Mouse (Mus musculus) ES-E14 (cell line): ENCODE results near the gene Olfr24. TPM values are rescaled to one million over a fixed set of nuclear protein-coding genes. Genes with fewer than 3 reads are reported as not detected.

Experiments used
- DNase-seq: peaks from one replicate; pipeline ENCODE4 v3.0.0-alpha.2; 2013; ENCODE audit warnings: low read depth, low spot score
- H3K27ac ChIP-seq: 2 replicates; pipeline ENCODE4 v1.5.1; 2012; ENCODE audit warnings: low read depth, mild to moderate bottlenecking, low read length, moderate library complexity, mixed read lengths; ENCODE audit not compliant: poor library complexity, insufficient read depth, severe bottlenecking
- H3K36me3 ChIP-seq: 2 replicates; pipeline ENCODE4 v1.6.1; 2012; ENCODE audit warnings: mild to moderate bottlenecking, low read length, moderate library complexity, mixed read lengths; ENCODE audit not compliant: control insufficient read depth, poor library complexity, insufficient read depth, severe bottlenecking
- H3K4me1 ChIP-seq, 2 experiments: fragments of 150-350 bp in 1 of 2; sonication (generic) in 1 of 2; 2 replicates each; pipeline ENCODE4 v1.6.1; 2012; ENCODE audit warnings: low read length in 2 of 2, mild to moderate bottlenecking in 1 of 2, mixed read lengths in 1 of 2; ENCODE audit not compliant: control insufficient read depth in 2 of 2, insufficient read depth in 2 of 2, poor library complexity in 1 of 2
- H3K4me3 ChIP-seq, 2 experiments: fragments of 150-350 bp in 1 of 2; sonication (generic) in 1 of 2; 2 replicates each; pipeline ENCODE4 v1.5.1; 2012; ENCODE audit warnings: low read length in 2 of 2, low read depth in 1 of 2, mild to moderate bottlenecking in 1 of 2, mixed read lengths in 1 of 2; ENCODE audit not compliant: insufficient read depth in 1 of 2, poor library complexity in 1 of 2, severe bottlenecking in 1 of 2
- H3K9ac ChIP-seq: 2 replicates; pipeline ENCODE4 v1.6.1; 2012; ENCODE audit warnings: low read depth, mild to moderate bottlenecking, low read length, mixed read lengths; ENCODE audit not compliant: poor library complexity, insufficient read depth, severe bottlenecking
- H3K9me3 ChIP-seq: fragments of 150-350 bp; sonication (generic); 2 replicates; pipeline ENCODE4 v1.6.1; 2012; ENCODE audit warnings: low read depth, mild to moderate bottlenecking, low read length; ENCODE audit not compliant: control insufficient read depth, insufficient read depth
- CHD2 ChIP-seq: IDR thresholded peaks from 2 replicates; pipeline ENCODE4 v1.6.1; 2014; ENCODE audit warnings: mild to moderate bottlenecking, low read depth, low read length, inconsistent platforms
- HCFC1 ChIP-seq: IDR thresholded peaks from 2 replicates; pipeline ENCODE4 v1.6.1; 2012; ENCODE audit warnings: low read length, inconsistent platforms, borderline replicate concordance; ENCODE audit not compliant: insufficient read depth
- MAFK ChIP-seq: IDR thresholded peaks from 2 replicates; pipeline ENCODE4 v1.6.1; 2014; ENCODE audit warnings: mild to moderate bottlenecking, low read depth, low read length, inconsistent platforms; ENCODE audit not compliant: insufficient read depth
- ZC3H11A ChIP-seq: IDR thresholded peaks from 2 replicates; pipeline ENCODE4 v1.6.1; 2012; ENCODE audit warnings: low read depth, mild to moderate bottlenecking, inconsistent platforms, low read length, borderline replicate concordance
- ZNF384 ChIP-seq: IDR thresholded peaks from 2 replicates; pipeline ENCODE4 v1.6.1; 2012; ENCODE audit warnings: low read depth, low read length, inconsistent platforms
- in situ Hi-C, 2 experiments: fragments of 600-800 bp; cut with MboI; formaldehyde crosslinking; loops; one replicate each; pipeline ENCODE4 v1.15.1; 2025; ENCODE audit warnings: low sequenced_read_pairs in 2 of 2, inconsistent platforms in 1 of 2; ENCODE audit not compliant: unreplicated experiment in 2 of 2
- total RNA-seq: library from RNA; depleted of rRNA; stranded (reverse); fragments of 300-350 nt; gene quantifications from 2 replicates; pipeline ENCODE4 v1.2.3, GENCODE M21; 2012; rRNA removed

Gene Olfr24
- total RNA-seq, 1 experiment: 0.13 TPM

GRCm38 (mm10) chr9:18721011-18721410 lies 42.8 kb downstream of the Olfr24 start:
- peak overlapping the region; percentile 35; the same call in 1 of the 2 replicates for H3K9ac ChIP-seq
- in situ Hi-C loops: no loop called here
- no peak overlapping the region for H3K4me3 ChIP-seq
- TF ChIP-seq MAFK: no peak
- no peak for TF ChIP-seq CHD2
- no peaks in the 10 kb centered on the region for H3K36me3 ChIP-seq
- no peaks in the 10 kb centered on the region for H3K9me3 ChIP-seq
- peaks cover 11 to 12% of the 10 kb centered on the region in 2 experiments for H3K4me1 ChIP-seq
- peak overlapping the region; percentile 87 for H3K27ac ChIP-seq
- DNase-seq: no peak

GRCm38 (mm10) chr9:18705628-18706027 lies 58.2 kb downstream of the Olfr24 start:
- Histone ChIP-seq H3K36me3 (no peaks in the 10 kb centered on the region), H3K9ac (no peak overlapping the region), H3K4me1 (no peaks in the 10 kb centered on the region), H3K4me3 (no peak overlapping the region), H3K9me3 (no peaks in the 10 kb centered on the region), H3K27ac (no peak overlapping the region)
- DNase-seq: no peak
- TF ChIP-seq HCFC1: no peak
- TF ChIP-seq MAFK: no peak
- no peak for TF ChIP-seq ZC3H11A
- no peak for TF ChIP-seq ZNF384
- TF ChIP-seq CHD2: no peak
- in situ Hi-C loops: no loop called here

Other genes with a start within 250 kb of the Olfr24 start
- under 0.01 TPM in 2 replicates for gene Muc16, start 89.5 kb downstream of the Olfr24 start, total RNA-seq
- not detected in 2 replicates for gene Olfr828, start 55.5 kb upstream of the Olfr24 start, total RNA-seq
- gene Olfr829, start 90.9 kb upstream of the Olfr24 start, total RNA-seq: not detected in 2 replicates
- gene Olfr830, start 110.7 kb upstream of the Olfr24 start, total RNA-seq: not detected in 2 replicates
- gene Olfr832, start 173.1 kb upstream of the Olfr24 start, total RNA-seq: not detected in 2 replicates
- gene Olfr834, start 224.0 kb upstream of the Olfr24 start, total RNA-seq: not detected in 2 replicates